Mouse (Mus musculus): ENCODE results near the gene Farp2. TPM values are rescaled to one million over a fixed set of nuclear protein-coding genes. Genes with fewer than 3 reads are reported as not detected.
A peak's percentile ranks its signal among the peaks of the same experiment; 100 is the strongest.

Farp2 gene
- polyA plus RNA-seq, 1 experiment from 2014 or later: 5.1 TPM

DNA sequence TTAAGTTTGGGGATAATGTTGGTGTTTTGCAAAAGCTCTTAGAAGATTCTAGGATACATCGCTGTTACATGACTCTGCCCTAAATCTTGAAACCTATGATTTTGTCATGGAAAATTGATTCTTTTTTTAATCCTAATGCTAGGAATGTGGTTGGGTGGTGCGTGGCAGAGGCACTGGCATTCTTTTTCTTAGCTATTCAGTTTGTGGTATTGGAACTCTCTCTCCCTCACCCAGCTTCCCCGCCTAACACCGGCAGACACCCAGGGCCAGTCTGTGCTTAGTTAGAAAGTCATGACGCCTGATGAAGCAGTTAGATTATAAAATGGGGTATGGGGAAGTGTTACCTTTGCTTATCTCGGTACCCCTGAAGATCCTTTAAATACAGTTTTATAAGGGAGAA, 25.3 kb downstream of the Farp2 start:
- ATAC-seq: no peak
- no peaks in the 10 kb centered on the region for H3K27me3 ChIP-seq (replicated peaks; ENCODE audit: control insufficient read depth, insufficient read depth, low read length)
- H3K4me3 ChIP-seq (ENCODE audit: low read length): no peak overlapping the region
- no peaks in the 10 kb centered on the region for H3K9me3 ChIP-seq (ENCODE audit: control insufficient read depth, low read length)
- H3K36me3 ChIP-seq (ENCODE audit: control insufficient read depth, insufficient read depth, low read length): no peaks in the 10 kb centered on the region
- no peak overlapping the region for H3K4me2 ChIP-seq (ENCODE audit: low read depth, low read length)
- WGBS: 94% methylated on average over 6 of the region's 6 CpGs
- H3K27ac ChIP-seq (ENCODE audit: low read length): no peak overlapping the region
- no peaks in the 10 kb centered on the region for H3K4me1 ChIP-seq (ENCODE audit: control insufficient read depth, insufficient read depth, low read length)
- H3K9ac ChIP-seq (ENCODE audit: low read depth, low read length): no peak overlapping the region

DNA sequence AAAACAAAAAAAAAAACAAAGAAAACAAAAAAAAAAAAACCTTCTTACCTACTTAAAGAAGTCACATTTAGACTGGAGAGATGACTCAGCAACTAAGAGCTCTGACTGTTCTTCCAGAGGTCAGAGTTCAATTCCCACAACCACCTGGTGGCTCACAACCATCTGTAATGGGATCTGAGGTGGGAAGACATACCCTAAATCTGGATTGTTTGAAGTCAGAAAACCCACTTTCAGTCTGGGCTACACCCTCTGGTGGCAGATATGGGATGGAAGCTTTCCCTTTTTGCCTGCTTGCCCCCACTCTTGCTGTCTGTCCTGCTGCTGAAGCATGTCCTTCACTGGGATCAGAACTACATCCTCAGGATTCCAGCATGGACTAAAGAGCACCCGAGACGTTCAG, 31.3 kb downstream of the Farp2 start:
- H3K4me3 ChIP-seq (ENCODE audit: low read length): no peak overlapping the region
- no peak overlapping the region for H3K9ac ChIP-seq (ENCODE audit: low read depth, low read length)
- H3K4me2 ChIP-seq (ENCODE audit: low read depth, low read length): no peak overlapping the region
- H3K27ac ChIP-seq (ENCODE audit: low read length): no peak overlapping the region
- 84% methylated on average over 2 of the region's 2 CpGs for WGBS
- H3K27me3 ChIP-seq (replicated peaks; ENCODE audit: control insufficient read depth, insufficient read depth, low read length): no peaks in the 10 kb centered on the region
- no peaks in the 10 kb centered on the region for H3K4me1 ChIP-seq (ENCODE audit: control insufficient read depth, insufficient read depth, low read length)
- no peak for ATAC-seq
- H3K36me3 ChIP-seq (ENCODE audit: control insufficient read depth, insufficient read depth, low read length): no peaks in the 10 kb centered on the region
- no peaks in the 10 kb centered on the region for H3K9me3 ChIP-seq (ENCODE audit: control insufficient read depth, low read length)

GRCm38 (mm10) chr1:93547286-93547685, 35.4 kb downstream of the Farp2 start:
- H3K27ac ChIP-seq (ENCODE audit: low read length): no peak overlapping the region
- no peak overlapping the region for H3K4me3 ChIP-seq (ENCODE audit: low read length)
- 89% methylated on average over 1 of the region's 1 CpGs for WGBS
- H3K36me3 ChIP-seq (ENCODE audit: control insufficient read depth, insufficient read depth, low read length): no peaks in the 10 kb centered on the region
- ATAC-seq: no peak
- no peak overlapping the region for H3K4me2 ChIP-seq (ENCODE audit: low read depth, low read length)
- no peak overlapping the region for H3K9ac ChIP-seq (ENCODE audit: low read depth, low read length)
- no peaks in the 10 kb centered on the region for H3K4me1 ChIP-seq (ENCODE audit: control insufficient read depth, insufficient read depth, low read length)
- H3K27me3 ChIP-seq (replicated peaks; ENCODE audit: control insufficient read depth, insufficient read depth, low read length): no peaks in the 10 kb centered on the region
- no peaks in the 10 kb centered on the region for H3K9me3 ChIP-seq (ENCODE audit: control insufficient read depth, low read length)

DNA sequence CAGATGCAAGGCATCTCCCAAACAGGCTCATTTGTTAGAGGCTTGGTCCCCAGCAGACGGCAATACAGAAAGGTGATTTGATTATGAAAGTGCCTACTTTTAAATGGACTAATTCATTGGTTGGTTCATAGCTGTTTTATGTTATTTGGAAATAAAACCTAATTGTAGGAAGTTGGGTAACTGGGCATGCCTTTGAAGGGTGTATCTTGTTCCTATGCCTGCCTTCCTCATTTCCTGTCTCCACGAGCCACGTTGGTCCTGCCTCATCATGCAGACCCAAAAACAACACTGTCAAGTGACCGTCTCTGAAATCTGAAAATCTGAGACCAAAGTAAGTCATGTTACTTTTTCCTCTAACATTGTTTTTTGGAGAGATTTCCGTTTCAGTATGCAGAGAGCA, 39.5 kb downstream of the Farp2 start:
- Histone ChIP-seq H3K27ac (ENCODE audit: low read length) (no peak overlapping the region), H3K4me2 (ENCODE audit: low read depth, low read length) (no peak overlapping the region), H3K9me3 (ENCODE audit: control insufficient read depth, low read length) (no peaks in the 10 kb centered on the region), H3K4me1 (ENCODE audit: control insufficient read depth, insufficient read depth, low read length) (no peaks in the 10 kb centered on the region), H3K9ac (ENCODE audit: low read depth, low read length) (no peak overlapping the region), H3K27me3 (replicated peaks; ENCODE audit: control insufficient read depth, insufficient read depth, low read length) (no peaks in the 10 kb centered on the region), H3K36me3 (ENCODE audit: control insufficient read depth, insufficient read depth, low read length) (no peaks in the 10 kb centered on the region), H3K4me3 (ENCODE audit: low read length) (no peak overlapping the region)
- ATAC-seq: no peak
- WGBS: 81% methylated on average over 5 of the region's 5 CpGs

DNA sequence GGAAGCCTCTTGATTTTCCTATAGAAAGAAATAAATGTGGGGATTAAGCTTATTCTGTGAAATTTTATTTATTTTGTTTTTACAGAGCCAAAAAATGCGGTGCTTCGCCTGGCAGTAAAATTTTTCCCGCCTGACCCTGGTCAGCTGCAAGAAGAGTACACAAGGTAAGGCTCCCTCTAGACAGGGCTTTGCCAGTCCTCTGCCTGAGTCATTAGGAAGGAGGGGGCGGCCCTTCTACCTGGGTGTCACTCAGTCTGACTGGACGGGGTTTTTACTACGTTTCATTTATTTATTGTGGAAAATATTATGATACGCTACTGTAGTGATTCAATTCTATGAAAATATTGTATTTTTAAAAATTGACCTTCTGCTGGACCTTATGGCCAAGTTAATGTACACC, 51.3 kb downstream of the Farp2 start:
- no peaks in the 10 kb centered on the region for H3K27me3 ChIP-seq (replicated peaks; ENCODE audit: control insufficient read depth, insufficient read depth, low read length)
- peak; percentile 58; the same call in 1 of the 2 replicates for ATAC-seq
- no peak overlapping the region for H3K9ac ChIP-seq (ENCODE audit: low read depth, low read length)
- no peak overlapping the region for H3K27ac ChIP-seq (ENCODE audit: low read length)
- peaks cover 7% of the 10 kb centered on the region for H3K4me1 ChIP-seq (ENCODE audit: control insufficient read depth, insufficient read depth, low read length)
- 61% methylated on average over 7 of the region's 7 CpGs for WGBS
- no peak overlapping the region for H3K4me3 ChIP-seq (ENCODE audit: low read length)
- H3K36me3 ChIP-seq (ENCODE audit: control insufficient read depth, insufficient read depth, low read length): no peaks in the 10 kb centered on the region
- H3K9me3 ChIP-seq (ENCODE audit: control insufficient read depth, low read length): no peaks in the 10 kb centered on the region
- H3K4me2 ChIP-seq (ENCODE audit: low read depth, low read length): no peak overlapping the region

GRCm38 (mm10) chr1:93563649-93564048, 51.8 kb downstream of the Farp2 start:
- no peaks in the 10 kb centered on the region for H3K36me3 ChIP-seq (ENCODE audit: control insufficient read depth, insufficient read depth, low read length)
- no peaks in the 10 kb centered on the region for H3K9me3 ChIP-seq (ENCODE audit: control insufficient read depth, low read length)
- H3K27me3 ChIP-seq (replicated peaks; ENCODE audit: control insufficient read depth, insufficient read depth, low read length): no peaks in the 10 kb centered on the region
- no peak overlapping the region for H3K4me2 ChIP-seq (ENCODE audit: low read depth, low read length)
- no peak overlapping the region for H3K4me3 ChIP-seq (ENCODE audit: low read length)
- WGBS: 49% methylated on average over 1 of the region's 1 CpGs
- H3K9ac ChIP-seq (ENCODE audit: low read depth, low read length): no peak overlapping the region
- peak; percentile 65 for ATAC-seq
- H3K27ac ChIP-seq (ENCODE audit: low read length): no peak overlapping the region
- H3K4me1 ChIP-seq (ENCODE audit: control insufficient read depth, insufficient read depth, low read length): peaks cover 7% of the 10 kb centered on the region

GRCm38 (mm10) chr1:93564781-93565180, 52.9 kb downstream of the Farp2 start:
- no peaks in the 10 kb centered on the region for H3K36me3 ChIP-seq (ENCODE audit: control insufficient read depth, insufficient read depth, low read length)
- no peaks in the 10 kb centered on the region for H3K27me3 ChIP-seq (replicated peaks; ENCODE audit: control insufficient read depth, insufficient read depth, low read length)
- H3K9ac ChIP-seq (ENCODE audit: low read depth, low read length): no peak overlapping the region
- no peak overlapping the region for H3K4me2 ChIP-seq (ENCODE audit: low read depth, low read length)
- no peak overlapping the region for H3K4me3 ChIP-seq (ENCODE audit: low read length)
- ATAC-seq: no peak
- peaks cover 7% of the 10 kb centered on the region for H3K4me1 ChIP-seq (ENCODE audit: control insufficient read depth, insufficient read depth, low read length)
- H3K27ac ChIP-seq (ENCODE audit: low read length): no peak overlapping the region
- WGBS: 80% methylated on average over 3 of the region's 3 CpGs
- H3K9me3 ChIP-seq (ENCODE audit: control insufficient read depth, low read length): no peaks in the 10 kb centered on the region

DNA sequence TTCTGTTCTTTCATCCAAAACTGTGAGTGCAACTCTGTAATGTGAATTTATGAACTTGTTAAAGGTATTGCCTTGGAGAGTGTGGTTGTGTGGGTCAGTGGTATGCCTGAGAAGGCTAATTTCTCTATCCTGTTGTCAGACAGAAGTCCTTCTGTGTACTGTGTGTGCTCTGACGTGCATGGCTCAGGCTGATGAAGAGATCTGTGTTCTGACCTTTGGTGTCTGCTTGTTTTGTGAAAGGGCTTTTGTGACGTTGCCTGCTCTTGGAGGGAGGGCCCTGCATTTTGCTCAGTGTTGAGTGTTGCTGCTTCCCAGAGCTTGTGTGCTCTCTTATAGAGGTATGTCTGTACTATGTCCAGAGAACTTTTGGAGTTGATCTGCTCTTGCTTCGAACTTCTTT, 55.1 kb downstream of the Farp2 start:
- Histone ChIP-seq H3K4me3 (ENCODE audit: low read length) (no peak overlapping the region), H3K9me3 (ENCODE audit: control insufficient read depth, low read length) (no peaks in the 10 kb centered on the region), H3K4me1 (ENCODE audit: control insufficient read depth, insufficient read depth, low read length) (peaks cover 7% of the 10 kb centered on the region), H3K4me2 (ENCODE audit: low read depth, low read length) (no peak overlapping the region), H3K36me3 (ENCODE audit: control insufficient read depth, insufficient read depth, low read length) (peaks cover 4% of the 10 kb centered on the region; the same call in 1 of the 2 replicates), H3K27me3 (replicated peaks; ENCODE audit: control insufficient read depth, insufficient read depth, low read length) (no peaks in the 10 kb centered on the region), H3K27ac (ENCODE audit: low read length) (peak overlapping the region; percentile 66; the same call in 1 of the 2 replicates), H3K9ac (ENCODE audit: low read depth, low read length) (no peak overlapping the region)
- peak; percentile 23 for ATAC-seq
- 55% methylated on average over 3 of the region's 3 CpGs for WGBS

- Histone ChIP-seq H3K9me3 (ENCODE audit: control insufficient read depth, low read length) (no peaks in the 10 kb centered on the region), H3K4me1 (ENCODE audit: control insufficient read depth, insufficient read depth, low read length) (peaks cover 7% of the 10 kb centered on the region), H3K9ac (ENCODE audit: low read depth, low read length) (no peak overlapping the region), H3K27ac (ENCODE audit: low read length) (peak overlapping the region; percentile 66), H3K4me2 (ENCODE audit: low read depth, low read length) (no peak overlapping the region), H3K4me3 (ENCODE audit: low read length) (no peak overlapping the region), H3K36me3 (ENCODE audit: control insufficient read depth, insufficient read depth, low read length) (peaks cover 4% of the 10 kb centered on the region; the same call in 1 of the 2 replicates), H3K27me3 (replicated peaks; ENCODE audit: control insufficient read depth, insufficient read depth, low read length) (no peaks in the 10 kb centered on the region)
- WGBS: 61% methylated on average over 9 of the region's 9 CpGs
- peak; percentile 93 for ATAC-seq
Measured at GRCm38 (mm10) chr1:93567717-93568497, 56.0 kb downstream of the Farp2 start.

DNA sequence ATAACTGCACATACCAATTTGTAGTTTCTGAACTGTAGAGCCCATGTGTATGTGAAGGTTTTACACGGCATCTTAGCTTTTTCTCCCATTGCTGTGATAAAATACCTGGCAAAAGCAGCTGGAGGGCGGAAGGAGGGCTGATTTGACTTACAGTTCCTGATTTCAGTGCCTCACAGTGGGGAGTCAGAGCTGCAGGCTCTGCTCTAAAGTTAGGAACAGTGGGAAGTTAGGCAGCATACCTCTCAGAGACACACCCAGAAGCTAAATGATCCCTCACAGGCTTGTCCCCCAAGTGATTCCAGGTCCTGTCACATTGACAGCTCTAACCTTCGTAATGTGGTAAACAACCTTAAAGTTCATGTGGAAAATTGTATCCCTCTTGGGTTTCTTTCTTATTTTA, 65.2 kb downstream of the Farp2 start:
- no peak for ATAC-seq
- Histone ChIP-seq H3K9me3 (ENCODE audit: control insufficient read depth, low read length) (no peaks in the 10 kb centered on the region), H3K36me3 (ENCODE audit: control insufficient read depth, insufficient read depth, low read length) (no peaks in the 10 kb centered on the region), H3K27me3 (replicated peaks; ENCODE audit: control insufficient read depth, insufficient read depth, low read length) (no peaks in the 10 kb centered on the region), H3K4me3 (ENCODE audit: low read length) (no peak overlapping the region), H3K4me1 (ENCODE audit: control insufficient read depth, insufficient read depth, low read length) (no peaks in the 10 kb centered on the region), H3K27ac (ENCODE audit: low read length) (no peak overlapping the region), H3K4me2 (ENCODE audit: low read depth, low read length) (no peak overlapping the region), H3K9ac (ENCODE audit: low read depth, low read length) (no peak overlapping the region)
- WGBS: 80% methylated on average over 3 of the region's 3 CpGs

Measured in intestine, embryonic 16.5 days (tissue).